Mouse (Mus musculus): ENCODE measurements around the gene Nrde2. TPM values are rescaled to one million over a fixed set of nuclear protein-coding genes. Genes with fewer than 3 reads are reported as not detected.

Nrde2 gene
- polyA plus RNA-seq, 1 experiment = 5.4 TPM

DNA sequence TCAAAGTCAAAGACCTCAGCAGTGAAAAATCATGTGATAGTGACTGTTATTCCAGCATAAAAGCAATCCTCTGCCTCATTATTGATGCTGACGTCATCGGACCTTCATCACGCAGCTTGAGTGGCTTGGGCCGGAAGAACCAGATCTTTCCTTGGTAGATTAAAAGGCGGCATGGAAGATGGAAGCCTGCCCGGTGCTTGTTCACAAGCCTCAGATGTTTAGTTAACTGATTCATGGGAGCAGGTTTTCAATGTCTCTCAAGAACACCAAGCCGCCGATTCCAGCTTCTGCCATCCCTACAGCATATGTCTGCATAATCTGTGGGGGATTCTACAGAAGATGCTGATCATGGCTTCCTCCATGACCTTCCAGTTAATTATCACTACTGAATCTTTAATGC lies 7.5 kb upstream of the Nrde2 start:
- H3K27ac ChIP-seq (ENCODE audit: insufficient read depth, low read depth, low read length) = no peak overlapping the region
- no peak overlapping the region for H3K4me3 ChIP-seq (ENCODE audit: low read depth, low read length)
- TF ChIP-seq POLR2A (IDR thresholded peaks at IDR 0.05; ENCODE audit: low read depth, low read length) (no peak), CTCF (IDR thresholded peaks at IDR 0.05; ENCODE audit: extremely low read depth, insufficient read length, insufficient replicate concordance, low read depth, low read length) (no peak)
- no peaks in the 10 kb centered on the region for H3K27me3 ChIP-seq (ENCODE audit: control insufficient read depth, insufficient read depth, low read length)
- 87% methylated on average over 8 of the region's 8 CpGs for WGBS
- H3K4me1 ChIP-seq (ENCODE audit: control insufficient read depth, insufficient read depth, insufficient read length, low read length) = peaks cover 5% of the 10 kb centered on the region; the same call in 1 of the 2 replicates
- no peaks in the 10 kb centered on the region for H3K36me3 ChIP-seq (ENCODE audit: control insufficient read depth, insufficient read depth, low read length)

DNA sequence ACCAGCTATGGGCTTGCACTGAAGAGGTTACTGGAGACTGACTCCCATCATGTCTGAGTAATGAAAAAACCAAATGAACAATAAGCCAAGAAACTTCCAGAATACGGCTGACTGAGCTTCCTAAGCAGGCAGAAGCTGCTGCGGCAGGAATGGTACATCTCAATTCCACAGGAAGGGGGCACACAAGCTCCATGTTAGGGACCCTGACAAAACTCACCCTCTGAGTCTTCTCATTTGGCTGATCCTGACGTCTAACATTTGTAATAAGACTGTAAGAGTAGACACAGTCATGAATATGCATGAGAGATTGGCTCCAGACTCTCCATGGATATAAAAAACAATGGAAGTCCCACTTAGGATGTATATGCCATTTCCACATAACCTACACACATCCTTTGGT lies 6.7 kb upstream of the Nrde2 start:
- Histone ChIP-seq H3K4me3 (ENCODE audit: low read depth, low read length) (no peak overlapping the region), H3K36me3 (ENCODE audit: control insufficient read depth, insufficient read depth, low read length) (no peaks in the 10 kb centered on the region), H3K4me1 (ENCODE audit: control insufficient read depth, insufficient read depth, insufficient read length, low read length) (peaks cover 5% of the 10 kb centered on the region; the same call in 1 of the 2 replicates), H3K27ac (ENCODE audit: insufficient read depth, low read depth, low read length) (no peak overlapping the region), H3K27me3 (ENCODE audit: control insufficient read depth, insufficient read depth, low read length) (no peaks in the 10 kb centered on the region)
- TF ChIP-seq CTCF (IDR thresholded peaks at IDR 0.05; ENCODE audit: extremely low read depth, insufficient read length, insufficient replicate concordance, low read depth, low read length) (no peak), POLR2A (IDR thresholded peaks at IDR 0.05; ENCODE audit: low read depth, low read length) (no peak)
- 24% methylated on average over 3 of the region's 3 CpGs for WGBS

DNA sequence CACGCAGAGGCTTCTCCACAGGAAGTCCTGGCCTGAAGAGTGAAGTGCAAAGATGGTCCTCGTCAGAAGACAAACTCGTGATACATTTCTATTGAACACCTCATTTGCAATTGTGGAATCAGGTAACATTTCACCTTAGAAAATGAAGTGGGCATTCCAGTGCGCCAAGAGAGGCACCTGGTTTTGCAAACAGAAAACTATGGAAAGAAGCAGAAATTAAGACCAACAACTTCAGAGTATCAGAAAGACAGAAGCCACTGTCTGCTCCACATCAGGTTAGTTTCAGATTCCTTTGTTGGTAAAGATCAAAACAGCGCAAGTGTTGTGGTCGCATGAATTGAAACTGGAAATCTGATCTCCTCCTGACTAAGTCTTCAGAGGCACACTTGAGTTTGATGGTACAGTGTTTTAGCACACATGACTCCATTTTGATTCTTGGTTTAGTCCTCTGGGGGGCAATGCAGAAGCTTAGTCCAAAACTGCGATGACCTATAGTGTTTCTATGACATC lies 5.6 kb upstream of the Nrde2 start:
- H3K4me1 ChIP-seq (ENCODE audit: control insufficient read depth, insufficient read depth, insufficient read length, low read length) = peaks cover 5% of the 10 kb centered on the region; the same call in 1 of the 2 replicates
- H3K36me3 ChIP-seq (ENCODE audit: control insufficient read depth, insufficient read depth, low read length) = no peaks in the 10 kb centered on the region
- H3K4me3 ChIP-seq (ENCODE audit: low read depth, low read length) = no peak overlapping the region
- TF ChIP-seq CTCF (IDR thresholded peaks at IDR 0.05; ENCODE audit: extremely low read depth, insufficient read length, insufficient replicate concordance, low read depth, low read length) (no peak), POLR2A (IDR thresholded peaks at IDR 0.05; ENCODE audit: low read depth, low read length) (no peak)
- H3K27ac ChIP-seq (ENCODE audit: insufficient read depth, low read depth, low read length) = no peak overlapping the region
- H3K27me3 ChIP-seq (ENCODE audit: control insufficient read depth, insufficient read depth, low read length) = no peaks in the 10 kb centered on the region
- 74% methylated on average over 7 of the region's 7 CpGs for WGBS

DNA sequence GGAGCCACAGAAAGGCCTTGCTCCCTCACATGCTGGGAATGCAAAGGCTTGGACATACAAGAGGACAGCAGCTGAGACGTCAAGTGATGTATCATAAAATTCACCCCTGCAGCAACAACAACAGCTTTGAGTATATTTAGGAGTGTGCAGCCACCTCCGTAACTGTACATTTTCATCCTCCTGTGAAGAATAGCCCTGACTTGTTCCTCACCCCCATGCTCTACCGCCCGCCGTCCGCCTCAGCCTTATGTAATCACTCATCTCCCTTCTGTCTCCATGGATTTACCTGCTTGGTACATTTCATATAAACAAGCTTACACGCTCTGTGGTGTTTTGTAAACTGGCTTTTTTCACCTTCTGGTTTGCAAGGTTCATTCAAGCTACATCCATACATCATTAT lies 7.0 kb downstream of the Nrde2 start:
- Histone ChIP-seq H3K27ac (ENCODE audit: insufficient read depth, low read depth, low read length) (no peak overlapping the region), H3K36me3 (ENCODE audit: control insufficient read depth, insufficient read depth, low read length) (peaks cover 29% of the 10 kb centered on the region), H3K27me3 (ENCODE audit: control insufficient read depth, insufficient read depth, low read length) (no peaks in the 10 kb centered on the region), H3K4me1 (ENCODE audit: control insufficient read depth, insufficient read depth, insufficient read length, low read length) (peaks cover 3% of the 10 kb centered on the region; the same call in 1 of the 2 replicates), H3K4me3 (ENCODE audit: low read depth, low read length) (no peak overlapping the region)
- WGBS = 89% methylated on average over 7 of the region's 7 CpGs
- TF ChIP-seq POLR2A (IDR thresholded peaks at IDR 0.05; ENCODE audit: low read depth, low read length) = no peak
- no peak for TF ChIP-seq CTCF (IDR thresholded peaks at IDR 0.05; ENCODE audit: extremely low read depth, insufficient read length, insufficient replicate concordance, low read depth, low read length)

DNA sequence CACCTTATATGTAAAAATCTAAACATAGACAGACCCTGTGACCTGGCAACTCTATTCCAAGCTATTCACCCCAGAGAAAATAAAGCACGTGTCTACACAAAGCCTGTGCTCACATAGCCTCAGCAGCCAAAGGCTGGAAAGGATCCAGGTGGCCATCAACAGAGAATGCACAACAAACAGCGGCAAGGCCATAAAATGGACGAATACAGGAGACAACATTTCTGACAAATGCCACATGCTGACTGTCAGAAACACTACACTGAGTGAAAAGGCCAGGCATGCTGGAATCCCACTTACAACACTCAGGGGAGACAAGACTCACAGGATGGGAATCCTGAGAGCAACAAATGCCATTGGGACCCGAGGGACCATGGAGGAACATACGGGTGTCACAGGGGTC lies 15.2 kb downstream of the Nrde2 start:
- Histone ChIP-seq H3K4me1 (ENCODE audit: control insufficient read depth, insufficient read depth, insufficient read length, low read length) (peaks cover 11% of the 10 kb centered on the region; the same call in 1 of the 2 replicates), H3K36me3 (ENCODE audit: control insufficient read depth, insufficient read depth, low read length) (peaks cover 43% of the 10 kb centered on the region), H3K27me3 (ENCODE audit: control insufficient read depth, insufficient read depth, low read length) (no peaks in the 10 kb centered on the region), H3K27ac (ENCODE audit: insufficient read depth, low read depth, low read length) (no peak overlapping the region), H3K4me3 (ENCODE audit: low read depth, low read length) (no peak overlapping the region)
- TF ChIP-seq CTCF (IDR thresholded peaks at IDR 0.05; ENCODE audit: extremely low read depth, insufficient read length, insufficient replicate concordance, low read depth, low read length) (no peak), POLR2A (IDR thresholded peaks at IDR 0.05; ENCODE audit: low read depth, low read length) (no peak)
- 81% methylated on average over 5 of the region's 5 CpGs for WGBS

DNA sequence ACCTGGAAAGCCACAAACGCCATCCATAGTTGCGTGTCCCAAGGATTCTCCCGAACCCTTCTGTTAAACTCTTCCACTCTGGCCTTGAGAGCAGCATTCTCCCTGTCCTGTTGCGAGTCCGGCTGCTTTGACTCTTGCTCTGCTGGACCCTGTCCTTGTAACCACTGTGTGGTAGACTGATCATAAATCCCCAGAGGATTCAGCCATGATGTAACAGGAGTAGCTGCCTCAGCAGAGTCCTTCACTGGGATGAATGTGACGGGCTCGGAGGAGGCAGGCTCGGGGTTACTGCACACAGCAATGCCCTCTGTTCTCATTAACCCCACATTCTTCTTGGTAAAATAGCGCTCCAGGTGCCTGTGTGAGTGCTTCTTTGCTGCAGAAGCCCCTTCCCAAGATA lies 15.7 kb downstream of the Nrde2 start:
- H3K4me3 ChIP-seq (ENCODE audit: low read depth, low read length) = no peak overlapping the region
- no peak for TF ChIP-seq POLR2A (IDR thresholded peaks at IDR 0.05; ENCODE audit: low read depth, low read length)
- H3K4me1 ChIP-seq (ENCODE audit: control insufficient read depth, insufficient read depth, insufficient read length, low read length) = peaks cover 11% of the 10 kb centered on the region; the same call in 1 of the 2 replicates
- H3K27ac ChIP-seq (ENCODE audit: insufficient read depth, low read depth, low read length) = peak overlapping the region; percentile 12; the same call in 1 of the 2 replicates
- peaks cover 43% of the 10 kb centered on the region for H3K36me3 ChIP-seq (ENCODE audit: control insufficient read depth, insufficient read depth, low read length)
- H3K27me3 ChIP-seq (ENCODE audit: control insufficient read depth, insufficient read depth, low read length) = no peaks in the 10 kb centered on the region
- WGBS = 96% methylated on average over 9 of the region's 9 CpGs

DNA sequence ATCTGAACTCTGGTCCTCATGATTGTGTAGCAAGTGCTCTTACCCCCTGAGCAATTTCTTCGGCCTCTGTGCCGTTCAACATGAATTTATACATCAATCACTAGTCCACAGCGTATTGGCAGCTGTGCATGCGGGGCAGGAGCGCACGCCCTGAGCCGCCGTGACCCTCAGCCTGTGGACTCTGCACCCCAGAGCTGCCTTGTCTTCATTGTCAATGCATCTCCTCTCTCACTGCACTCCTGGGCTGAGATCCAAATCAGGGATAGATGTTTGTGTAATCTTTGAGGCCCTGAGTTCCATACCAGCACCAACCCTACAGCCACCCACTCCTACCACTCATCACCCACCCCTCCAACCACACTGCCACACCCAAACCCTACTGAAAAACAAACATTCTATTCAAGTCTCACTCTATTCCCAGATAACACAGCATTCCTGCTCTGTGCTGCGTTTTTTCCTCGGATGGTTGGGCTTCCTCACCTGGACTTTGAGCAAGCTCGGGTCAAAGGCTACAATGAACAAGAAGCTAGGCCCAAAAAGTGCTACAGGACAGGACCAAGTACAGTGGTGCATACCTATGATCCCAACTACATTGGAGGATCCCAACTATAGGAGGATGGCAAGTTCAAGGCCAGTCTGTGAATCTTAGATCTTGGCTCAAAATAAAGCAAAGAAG lies 16.5 kb downstream of the Nrde2 start:
- no peak for TF ChIP-seq CTCF (IDR thresholded peaks at IDR 0.05; ENCODE audit: extremely low read depth, insufficient read length, insufficient replicate concordance, low read depth, low read length)
- TF ChIP-seq POLR2A (IDR thresholded peaks at IDR 0.05; ENCODE audit: low read depth, low read length) = no peak
- 32% methylated on average over 11 of the region's 11 CpGs for WGBS
- Histone ChIP-seq H3K27me3 (ENCODE audit: control insufficient read depth, insufficient read depth, low read length) (no peaks in the 10 kb centered on the region), H3K36me3 (ENCODE audit: control insufficient read depth, insufficient read depth, low read length) (peaks cover 45% of the 10 kb centered on the region), H3K4me3 (ENCODE audit: low read depth, low read length) (no peak overlapping the region), H3K27ac (ENCODE audit: insufficient read depth, low read depth, low read length) (peak overlapping the region; percentile 69), H3K4me1 (ENCODE audit: control insufficient read depth, insufficient read depth, insufficient read length, low read length) (peaks cover 11% of the 10 kb centered on the region; the same call in 1 of the 2 replicates)

Measured in small intestine, adult 2 months (tissue).